Mouse (Mus musculus): ENCODE data around the gene Mael.

Mael gene

GRCm38 (mm10) chr1:166238315-166238969 is at the start of gene Mael:
Gene Mael, minus strand, starts transcription at chr1:166238747.
- DNase-seq (ENCODE audit: extremely low read depth, insufficient read length, low spot score), result no peak

- DNase-seq (ENCODE audit: extremely low read depth, insufficient read length, low spot score), result no peak
Observed at GRCm38 (mm10) chr1:166286231-166286630, 47.7 kb upstream of the Mael start.

- DNase-seq (ENCODE audit: extremely low read depth, insufficient read length, low spot score), result no peak
Observed at GRCm38 (mm10) chr1:166284390-166284789, 45.8 kb upstream of the Mael start.

GRCm38 (mm10) chr1:166283451-166283850 is 44.9 kb upstream of the Mael start:
- DNase-seq (ENCODE audit: extremely low read depth, insufficient read length, low spot score), result no peak

- DNase-seq (ENCODE audit: extremely low read depth, insufficient read length, low spot score), result no peak
Observed at GRCm38 (mm10) chr1:166282597-166283210, 44.2 kb upstream of the Mael start.

GRCm38 (mm10) chr1:166281836-166282235 is 43.3 kb upstream of the Mael start:
- DNase-seq (ENCODE audit: extremely low read depth, insufficient read length, low spot score), result no peak

GRCm38 (mm10) chr1:166281287-166281686 is 42.7 kb upstream of the Mael start:
- no peak for DNase-seq (ENCODE audit: extremely low read depth, insufficient read length, low spot score)

GRCm38 (mm10) chr1:166280566-166280965 is 42.0 kb upstream of the Mael start:
- no peak for DNase-seq (ENCODE audit: extremely low read depth, insufficient read length, low spot score)

- DNase-seq (ENCODE audit: extremely low read depth, insufficient read length, low spot score), result no peak
Observed at GRCm38 (mm10) chr1:166279580-166280206, 41.1 kb upstream of the Mael start.

- DNase-seq (ENCODE audit: extremely low read depth, insufficient read length, low spot score), result no peak
Observed at GRCm38 (mm10) chr1:166278786-166279185, 40.2 kb upstream of the Mael start.

- no peak for DNase-seq (ENCODE audit: extremely low read depth, insufficient read length, low spot score)
Observed at GRCm38 (mm10) chr1:166268218-166268617, 29.7 kb upstream of the Mael start.

GRCm38 (mm10) chr1:166266918-166267317 is 28.4 kb upstream of the Mael start:
- no peak for DNase-seq (ENCODE audit: extremely low read depth, insufficient read length, low spot score)

GRCm38 (mm10) chr1:166266001-166266705 is 27.6 kb upstream of the Mael start:
- no peak for DNase-seq (ENCODE audit: extremely low read depth, insufficient read length, low spot score)

- DNase-seq (ENCODE audit: extremely low read depth, insufficient read length, low spot score), result no peak
Observed at GRCm38 (mm10) chr1:166259526-166259925, 21.0 kb upstream of the Mael start.

GRCm38 (mm10) chr1:166256898-166257297 is 18.4 kb upstream of the Mael start:
- no peak for DNase-seq (ENCODE audit: extremely low read depth, insufficient read length, low spot score)

- no peak for DNase-seq (ENCODE audit: extremely low read depth, insufficient read length, low spot score)
Observed at GRCm38 (mm10) chr1:166256302-166256701, 17.8 kb upstream of the Mael start.

- peak; percentile 55 for DNase-seq (ENCODE audit: extremely low read depth, insufficient read length, low spot score)
Observed at GRCm38 (mm10) chr1:166255651-166256050, 17.1 kb upstream of the Mael start.

- DNase-seq (ENCODE audit: extremely low read depth, insufficient read length, low spot score), result no peak
Observed at GRCm38 (mm10) chr1:166255091-166255490, 16.5 kb upstream of the Mael start.

GRCm38 (mm10) chr1:166253898-166254894 is 15.6 kb upstream of the Mael start, which contains the start of gene Ildr2:
Gene Ildr2, plus strand, starts transcription at chr1:166254139.
- DNase-seq (ENCODE audit: extremely low read depth, insufficient read length, low spot score), result no peak

- DNase-seq (ENCODE audit: extremely low read depth, insufficient read length, low spot score), result no peak
Observed at GRCm38 (mm10) chr1:166244285-166244684, 5.7 kb upstream of the Mael start.
